Mouse (Mus musculus): ENCODE data around the gene Ddc. TPM values are rescaled to one million over a fixed set of nuclear protein-coding genes. Genes with fewer than 3 reads are reported as not detected.
A peak's percentile ranks its signal among the peaks of the same experiment; 100 is the strongest.

Gene Ddc
- polyA plus RNA-seq, 1 experiment from 2014 or later = 114 TPM

DNA sequence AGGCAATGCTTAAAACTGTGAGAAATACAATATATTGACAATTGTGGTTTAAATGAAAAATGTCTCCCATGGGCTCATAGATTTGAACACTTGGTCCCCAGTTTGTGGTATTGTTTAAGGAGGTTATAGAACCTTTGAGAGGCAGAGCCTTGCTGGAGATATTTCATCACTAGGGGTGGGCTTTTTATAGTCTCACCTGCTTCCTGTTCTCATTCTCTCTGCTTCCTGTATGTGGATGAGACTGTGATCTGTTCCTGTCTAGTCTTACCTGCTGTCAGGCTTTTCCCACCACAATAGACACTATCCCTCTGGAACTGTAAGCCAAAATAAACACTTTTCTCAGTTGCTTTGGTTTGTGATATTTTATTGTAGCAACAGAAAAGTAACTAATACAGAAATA, 71.5 kb downstream of the Ddc start:
- H3K4me1 ChIP-seq (ENCODE audit: control insufficient read depth in 2 of 2, insufficient read depth in 2 of 2, low read length in 2 of 2) = peaks cover 57 to 85% of the 10 kb centered on the region in 2 experiments
- H3K4me3 ChIP-seq (ENCODE audit: control insufficient read depth in 1 of 2, insufficient read depth in 1 of 2, low read depth in 1 of 2, low read length in 2 of 2) = no peak overlapping the region
- ATAC-seq (ENCODE audit: insufficient number of reproducible peaks, insufficient read depth, low FRiP score, low read depth) = no peak
- H3K9ac ChIP-seq (ENCODE audit: low read length) = no peak overlapping the region
- H3K27me3 ChIP-seq (ENCODE audit: control insufficient read depth, insufficient read depth, low read length) = no peaks in the 10 kb centered on the region
- no peaks in the 10 kb centered on the region for H3K9me3 ChIP-seq (ENCODE audit: control insufficient read depth, low read length)
- H3K27ac ChIP-seq (replicated peaks in 1 of 2; ENCODE audit: control insufficient read depth in 1 of 2, insufficient read depth in 1 of 2, low read depth in 2 of 2, low read length in 2 of 2) = peak overlapping the region; percentile 46 to 94; a peak in 3 of 4 replicates
- H3K36me3 ChIP-seq (ENCODE audit: control insufficient read depth, insufficient read depth, low read length) = no peaks in the 10 kb centered on the region
- no peak overlapping the region for H3K4me2 ChIP-seq (ENCODE audit: low read length)

GRCm38 (mm10) chr11:11825670-11826069, 72.3 kb downstream of the Ddc start:
- Histone ChIP-seq H3K4me2 (ENCODE audit: low read length) (no peak overlapping the region), H3K27me3 (ENCODE audit: control insufficient read depth, insufficient read depth, low read length) (no peaks in the 10 kb centered on the region), H3K9me3 (ENCODE audit: control insufficient read depth, low read length) (no peaks in the 10 kb centered on the region), H3K36me3 (ENCODE audit: control insufficient read depth, insufficient read depth, low read length) (no peaks in the 10 kb centered on the region), H3K4me1 (ENCODE audit: control insufficient read depth in 2 of 2, insufficient read depth in 2 of 2, low read length in 2 of 2) (peaks cover 56 to 87% of the 10 kb centered on the region in 2 experiments), H3K27ac (replicated peaks in 1 of 2; ENCODE audit: control insufficient read depth in 1 of 2, insufficient read depth in 1 of 2, low read depth in 2 of 2, low read length in 2 of 2) (peak overlapping the region; percentile 93 to 94), H3K9ac (ENCODE audit: low read length) (peak overlapping the region; percentile 62; the same call in 1 of the 2 replicates), H3K4me3 (ENCODE audit: control insufficient read depth in 1 of 2, insufficient read depth in 1 of 2, low read depth in 1 of 2, low read length in 2 of 2) (no peak overlapping the region)
- no peak for ATAC-seq (ENCODE audit: insufficient number of reproducible peaks, insufficient read depth, low FRiP score, low read depth)
- 48% methylated on average over 6 of the region's 6 CpGs for WGBS

DNA sequence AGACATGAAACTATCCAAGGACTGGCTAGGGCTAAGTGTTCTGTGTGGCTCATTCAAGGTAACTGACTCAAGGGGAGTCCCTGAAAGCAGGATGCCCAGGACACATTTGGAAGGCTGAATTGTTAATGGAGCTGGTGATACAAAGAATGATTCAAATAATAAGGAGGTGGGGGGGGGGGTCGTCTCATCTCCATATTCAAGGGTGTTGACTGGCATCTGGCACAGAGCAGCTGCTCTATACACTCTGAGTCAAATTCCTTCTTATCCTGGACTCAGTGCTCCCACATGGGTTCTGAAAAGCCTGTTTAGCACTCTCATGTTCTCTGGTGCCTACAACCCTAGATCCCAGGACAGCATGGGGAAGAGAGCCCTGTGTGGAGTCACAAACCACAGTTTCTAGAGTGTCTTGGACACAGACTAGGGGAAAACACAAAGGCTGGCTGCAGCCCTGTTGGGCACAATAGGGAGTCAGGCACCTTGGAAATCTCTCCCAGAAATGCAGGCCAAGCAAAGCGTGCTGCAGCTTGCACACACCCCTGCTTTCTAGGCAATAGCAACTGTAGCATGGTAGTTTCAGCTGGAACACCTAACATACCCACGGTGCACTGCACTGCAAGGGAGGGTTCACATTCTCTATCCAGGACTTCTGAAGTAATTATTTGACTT, 72.8 kb downstream of the Ddc start:
- Histone ChIP-seq H3K27ac (replicated peaks in 1 of 2; ENCODE audit: control insufficient read depth in 1 of 2, insufficient read depth in 1 of 2, low read depth in 2 of 2, low read length in 2 of 2) (peak overlapping the region; percentile 93 to 94), H3K4me2 (ENCODE audit: low read length) (no peak overlapping the region), H3K9ac (ENCODE audit: low read length) (peak overlapping the region; percentile 62), H3K27me3 (ENCODE audit: control insufficient read depth, insufficient read depth, low read length) (no peaks in the 10 kb centered on the region), H3K36me3 (ENCODE audit: control insufficient read depth, insufficient read depth, low read length) (no peaks in the 10 kb centered on the region), H3K4me3 (ENCODE audit: control insufficient read depth in 1 of 2, insufficient read depth in 1 of 2, low read depth in 1 of 2, low read length in 2 of 2) (no peak overlapping the region), H3K9me3 (ENCODE audit: control insufficient read depth, low read length) (no peaks in the 10 kb centered on the region), H3K4me1 (ENCODE audit: control insufficient read depth in 2 of 2, insufficient read depth in 2 of 2, low read length in 2 of 2) (peaks cover 59 to 86% of the 10 kb centered on the region in 2 experiments)
- 43% methylated on average over 3 of the region's 3 CpGs for WGBS
- ATAC-seq (ENCODE audit: insufficient number of reproducible peaks, insufficient read depth, low FRiP score, low read depth) = no peak

DNA sequence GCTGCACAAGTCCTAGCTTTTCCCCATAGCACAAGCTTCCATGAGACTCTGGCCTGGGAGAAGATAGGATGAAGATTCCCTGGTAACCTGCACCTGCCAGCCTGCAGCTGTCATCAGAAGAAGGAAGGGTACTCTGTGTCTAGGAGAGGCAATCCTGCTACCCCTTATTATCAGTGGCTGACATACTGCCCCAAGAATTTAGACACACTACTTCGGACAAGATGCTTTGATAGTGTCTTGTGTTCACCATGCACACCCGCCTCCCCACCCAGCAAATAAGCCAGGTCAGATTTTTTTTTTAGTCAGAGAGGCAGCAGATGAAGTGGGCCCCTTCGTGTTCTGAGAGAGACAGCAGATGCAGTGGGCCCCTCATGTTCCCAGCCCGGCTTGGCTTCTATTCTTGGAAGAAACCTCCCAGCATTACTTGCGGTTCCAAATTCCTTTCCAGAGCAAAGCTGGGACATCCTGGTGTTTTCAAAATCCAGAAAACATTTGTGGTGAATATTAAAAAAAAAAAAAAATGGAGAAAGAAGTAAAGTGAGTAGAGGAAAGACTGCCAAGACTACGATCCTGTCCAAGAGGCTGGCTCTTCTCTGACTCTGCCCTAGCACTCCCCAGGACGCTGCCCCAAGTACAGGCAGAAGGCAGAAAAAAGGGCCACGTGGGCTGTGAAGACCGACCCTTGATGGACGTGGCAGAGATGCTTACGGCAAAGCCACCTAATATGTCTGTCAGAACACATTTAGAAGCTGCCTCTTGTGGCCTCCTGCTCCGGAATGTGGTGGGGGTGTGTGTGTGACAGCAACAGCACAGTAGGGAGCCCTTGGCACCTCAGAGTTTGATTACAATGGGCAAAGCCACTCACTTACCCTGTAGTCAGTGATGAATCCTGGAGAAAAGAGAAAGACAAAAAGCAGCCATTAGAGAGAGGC, 73.7 kb downstream of the Ddc start:
- 14% methylated on average over 12 of the region's 12 CpGs for WGBS
- peaks cover 54 to 79% of the 10 kb centered on the region in 2 experiments for H3K4me1 ChIP-seq (ENCODE audit: control insufficient read depth in 2 of 2, insufficient read depth in 2 of 2, low read length in 2 of 2)
- H3K9ac ChIP-seq (ENCODE audit: low read length) = peak overlapping the region; percentile 70
- ATAC-seq (ENCODE audit: insufficient number of reproducible peaks, insufficient read depth, low FRiP score, low read depth) = peak; percentile 37
- no peaks in the 10 kb centered on the region for H3K36me3 ChIP-seq (ENCODE audit: control insufficient read depth, insufficient read depth, low read length)
- peak overlapping the region; percentile 93 to 94 for H3K27ac ChIP-seq (replicated peaks in 1 of 2; ENCODE audit: control insufficient read depth in 1 of 2, insufficient read depth in 1 of 2, low read depth in 2 of 2, low read length in 2 of 2)
- H3K4me2 ChIP-seq (ENCODE audit: low read length) = 0 out of 2 replicates have a peak overlapping the region, but pooled peaks have one; percentile 4
- H3K4me3 ChIP-seq (ENCODE audit: control insufficient read depth in 1 of 2, insufficient read depth in 1 of 2, low read depth in 1 of 2, low read length in 2 of 2) = no peak overlapping the region
- H3K9me3 ChIP-seq (ENCODE audit: control insufficient read depth, low read length) = no peaks in the 10 kb centered on the region
- no peaks in the 10 kb centered on the region for H3K27me3 ChIP-seq (ENCODE audit: control insufficient read depth, insufficient read depth, low read length)

DNA sequence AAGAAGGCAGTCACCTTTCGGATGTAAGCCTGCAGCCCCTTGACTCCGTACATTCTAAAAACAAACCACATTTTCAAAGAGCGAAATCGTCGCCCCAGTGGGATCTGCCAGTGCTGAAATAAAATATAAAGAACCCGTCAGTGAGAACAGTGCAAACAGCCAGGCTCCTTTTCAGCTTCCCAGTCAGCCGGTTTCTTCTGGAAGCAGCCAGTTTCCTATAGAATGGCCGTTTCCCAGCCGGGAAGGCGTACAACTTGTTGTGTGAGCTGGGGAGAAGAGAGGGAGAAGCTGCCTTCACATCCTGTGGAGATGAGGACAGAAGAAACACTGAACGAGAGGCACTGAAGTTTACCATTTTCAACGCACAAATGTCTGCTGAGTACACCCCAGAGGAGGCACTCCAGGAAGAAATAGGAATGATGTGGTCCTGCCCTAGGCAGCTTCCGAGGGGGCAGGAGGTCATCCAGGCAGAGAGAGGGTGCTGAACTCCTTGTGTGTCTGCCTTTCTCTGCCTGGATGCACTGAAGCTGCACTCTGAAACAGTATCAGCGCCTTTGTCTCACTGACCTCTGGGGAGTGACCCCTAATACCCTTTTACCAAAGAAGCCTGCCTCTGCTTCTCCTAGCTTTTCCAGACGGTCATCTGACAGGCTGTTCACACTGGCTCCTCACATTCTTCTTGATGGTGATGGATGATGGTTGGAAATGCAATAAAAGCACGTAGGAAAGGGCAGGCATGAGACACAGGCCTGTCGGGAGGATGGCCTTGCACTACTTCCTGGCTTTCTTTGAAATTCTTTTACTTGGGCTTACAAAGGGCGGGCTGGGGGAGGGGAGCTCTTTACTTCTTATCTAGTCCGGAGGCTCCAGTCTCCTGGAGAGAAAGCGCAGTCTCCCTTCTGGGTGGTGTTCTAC, 75.5 kb downstream of the Ddc start:
- ATAC-seq (ENCODE audit: insufficient number of reproducible peaks, insufficient read depth, low FRiP score, low read depth) = peak; percentile 2; the same call in 1 of the 2 replicates
- H3K9me3 ChIP-seq (ENCODE audit: control insufficient read depth, low read length) = no peaks in the 10 kb centered on the region
- H3K9ac ChIP-seq (ENCODE audit: low read length) = peak overlapping the region; percentile 70
- H3K4me2 ChIP-seq (ENCODE audit: low read length) = peak overlapping the region; percentile 16; the same call in 1 of the 2 replicates
- 9% methylated on average over 20 of the region's 20 CpGs for WGBS
- peaks cover 42 to 63% of the 10 kb centered on the region in 2 experiments for H3K4me1 ChIP-seq (ENCODE audit: control insufficient read depth in 2 of 2, insufficient read depth in 2 of 2, low read length in 2 of 2)
- H3K27ac ChIP-seq (replicated peaks in 1 of 2; ENCODE audit: control insufficient read depth in 1 of 2, insufficient read depth in 1 of 2, low read depth in 2 of 2, low read length in 2 of 2) = peak overlapping the region; percentile 91 to 94
- H3K27me3 ChIP-seq (ENCODE audit: control insufficient read depth, insufficient read depth, low read length) = no peaks in the 10 kb centered on the region
- H3K36me3 ChIP-seq (ENCODE audit: control insufficient read depth, insufficient read depth, low read length) = peaks cover 7% of the 10 kb centered on the region
- H3K4me3 ChIP-seq (ENCODE audit: control insufficient read depth in 1 of 2, insufficient read depth in 1 of 2, low read depth in 1 of 2, low read length in 2 of 2) = no peak overlapping the region

GRCm38 (mm10) chr11:11821387-11821975, 76.5 kb downstream of the Ddc start:
- no peaks in the 10 kb centered on the region for H3K9me3 ChIP-seq (ENCODE audit: control insufficient read depth, low read length)
- peak overlapping the region; percentile 23; the same call in 1 of the 2 replicates for H3K4me2 ChIP-seq (ENCODE audit: low read length)
- 10% methylated on average over 15 of the region's 16 CpGs for WGBS
- H3K4me3 ChIP-seq (ENCODE audit: control insufficient read depth in 1 of 2, insufficient read depth in 1 of 2, low read depth in 1 of 2, low read length in 2 of 2) = no peak overlapping the region
- peak overlapping the region; percentile 93 to 94 for H3K27ac ChIP-seq (replicated peaks in 1 of 2; ENCODE audit: control insufficient read depth in 1 of 2, insufficient read depth in 1 of 2, low read depth in 2 of 2, low read length in 2 of 2)
- H3K4me1 ChIP-seq (ENCODE audit: control insufficient read depth in 2 of 2, insufficient read depth in 2 of 2, low read length in 2 of 2) = peaks cover 40 to 57% of the 10 kb centered on the region in 2 experiments
- H3K36me3 ChIP-seq (ENCODE audit: control insufficient read depth, insufficient read depth, low read length) = peaks cover 7% of the 10 kb centered on the region
- H3K9ac ChIP-seq (ENCODE audit: low read length) = peak overlapping the region; percentile 70
- ATAC-seq (ENCODE audit: insufficient number of reproducible peaks, insufficient read depth, low FRiP score, low read depth) = peak; percentile 68
- H3K27me3 ChIP-seq (ENCODE audit: control insufficient read depth, insufficient read depth, low read length) = no peaks in the 10 kb centered on the region
